Mouse (Mus musculus) adrenal gland, postnatal 14 days (tissue): ENCODE measurements around the gene Hps3. TPM values are rescaled to one million over a fixed set of nuclear protein-coding genes. Genes with fewer than 3 reads are reported as not detected.
"Not testable (repeated sequence)": the region's sequence is repeated elsewhere in the genome, so short reads cannot be mapped to it uniquely, and the experiment has no call there.

Experiments used
- DNase-seq: peaks from one replicate; pipeline ENCODE4 v3.0.0; 2021; ENCODE audit warnings: mixed read lengths
- long read RNA-seq, 2 experiments: library from polyadenylated mRNA; stranded (forward); transcript quantifications; one replicate each; pipeline ENCODE4 v2.0.0; 2021
- total RNA-seq: library from RNA; stranded (reverse); gene quantifications from 2 replicates; pipeline ENCODE4 v1.2.3, GENCODE M21; 2021

Hps3 gene
- total RNA-seq = 10.1 and 15.5 TPM in 2 replicates
- long read RNA-seq, experiment 1, full-length matches to known transcripts = 1 of 4 reads
- long read RNA-seq, experiment 1, partial matches to known transcripts = 2 of 4 reads
- long read RNA-seq, experiment 1, other reads (novel, unspliced or antisense) = 1 of 4 reads
- long read RNA-seq, experiment 2, full-length matches to known transcripts = 1 of 1 reads
- long read RNA-seq, experiment 2, partial matches to known transcripts = 0 of 1 reads
- long read RNA-seq, experiment 2, other reads (novel, unspliced or antisense) = 0 of 1 reads

- DNase-seq = peak; percentile 90
Measured at GRCm38 (mm10) chr3:20034719-20035404, at the start of gene Hps3. TSS of gene Hps3 (minus strand) at chr3:20035315.

- DNase-seq = no peak
Measured at GRCm38 (mm10) chr3:20082161-20082560, 47.0 kb upstream of the Hps3 start.

GRCm38 (mm10) chr3:20076145-20077053, 41.3 kb upstream of the Hps3 start:
- DNase-seq = no peak

GRCm38 (mm10) chr3:20058197-20058541, 23.1 kb upstream of the Hps3 start:
- DNase-seq = no peak

GRCm38 (mm10) chr3:20057306-20058196, 22.4 kb upstream of the Hps3 start, which contains the start of gene Hltf:
TSS of gene Hltf (plus strand) at chr3:20057811.
- DNase-seq = peak; percentile 95

DNA sequence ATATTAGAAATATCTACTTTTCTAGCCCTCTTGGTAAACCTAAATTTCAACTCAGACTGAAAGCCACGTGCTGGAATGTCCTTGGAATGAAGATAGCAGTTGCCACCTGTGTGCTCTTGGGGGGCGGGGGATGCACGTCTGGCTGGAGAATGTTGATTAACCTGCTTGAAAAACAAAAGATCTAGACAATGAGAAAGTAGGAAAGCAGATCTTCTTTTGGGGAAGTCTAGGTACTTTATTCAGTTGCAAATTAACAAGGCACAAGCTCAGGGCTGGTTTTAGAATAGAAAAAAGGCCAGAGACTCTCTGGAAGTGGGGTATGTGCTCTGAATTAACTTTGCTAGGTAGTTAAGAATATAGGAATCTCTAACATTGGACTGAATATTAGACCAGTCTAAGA, 9.6 kb upstream of the Hps3 start:
- not testable (repeated sequence) for DNase-seq

GRCm38 (mm10) chr3:20041461-20041860, 6.3 kb upstream of the Hps3 start:
- not testable (repeated sequence) for DNase-seq

- no peak for DNase-seq
Measured at GRCm38 (mm10) chr3:20036069-20036468, 954 bp upstream of the Hps3 start.

DNA sequence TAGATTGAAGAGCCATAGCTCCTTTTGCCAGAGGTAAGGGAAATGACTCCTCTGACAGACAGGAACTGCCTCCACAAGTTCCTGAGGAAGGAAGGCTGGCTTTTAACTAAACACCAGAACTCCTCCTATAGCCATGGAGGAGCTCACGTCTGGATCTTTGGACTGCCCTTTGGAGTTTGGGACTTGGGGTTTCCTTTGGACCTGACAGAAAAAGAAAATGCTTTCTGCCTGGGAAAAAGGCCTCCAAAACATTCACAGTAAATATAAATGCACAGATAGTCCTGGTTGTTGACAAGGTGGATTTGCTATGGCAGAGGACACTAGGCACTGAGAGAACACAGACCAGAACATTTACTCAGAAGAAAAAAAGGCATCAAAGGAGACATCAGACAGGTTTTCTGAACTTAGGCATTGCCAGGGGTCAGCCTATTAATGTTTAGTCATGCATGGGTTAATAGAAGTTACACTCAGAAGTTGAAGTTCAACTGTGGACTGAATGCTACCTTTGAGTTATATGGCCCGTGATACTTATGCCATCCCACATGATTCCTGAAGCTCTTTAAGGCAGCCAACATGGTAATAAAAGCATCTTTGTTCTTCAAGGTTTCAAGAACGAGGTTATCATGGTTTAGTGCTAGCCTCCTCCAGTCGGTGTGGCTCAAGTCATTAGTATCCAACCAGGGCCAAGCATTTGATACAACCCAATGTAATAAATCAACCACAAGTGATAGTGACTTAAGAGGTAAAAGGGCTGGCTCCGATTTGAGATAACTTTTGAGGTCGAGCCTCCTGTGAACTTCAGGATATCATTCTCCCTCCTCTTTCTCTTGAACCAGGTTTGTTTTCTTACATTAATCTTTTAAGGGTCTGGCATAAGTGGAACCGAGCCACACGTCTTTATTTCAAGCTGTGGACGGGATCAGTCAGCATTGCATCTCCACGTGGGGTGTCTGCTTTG, 1.1 kb downstream of the Hps3 start:
- DNase-seq = no peak

- no peak for DNase-seq
Measured at GRCm38 (mm10) chr3:20030807-20031206, 4.3 kb downstream of the Hps3 start.

DNA sequence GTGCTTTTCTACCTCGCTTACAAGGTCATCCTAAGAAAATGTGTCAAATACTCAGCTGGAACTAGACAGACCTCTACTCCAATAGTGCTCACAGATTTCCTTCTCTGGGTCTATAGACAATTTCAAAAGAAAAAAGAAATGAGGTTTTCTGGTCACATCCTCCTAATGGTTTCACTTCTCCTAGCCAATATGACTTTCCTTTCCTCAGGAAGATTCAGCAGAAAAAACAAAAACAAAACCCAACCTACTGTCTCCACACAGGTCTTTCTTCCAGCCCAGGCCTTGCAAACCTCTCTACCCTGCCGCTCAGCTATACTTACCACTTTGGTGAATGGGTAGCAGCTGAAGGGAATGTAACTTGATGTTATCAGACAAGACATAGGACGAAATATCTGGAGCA, 6.5 kb downstream of the Hps3 start:
- no peak for DNase-seq

GRCm38 (mm10) chr3:20027788-20028187, 7.3 kb downstream of the Hps3 start:
- no peak for DNase-seq

DNA sequence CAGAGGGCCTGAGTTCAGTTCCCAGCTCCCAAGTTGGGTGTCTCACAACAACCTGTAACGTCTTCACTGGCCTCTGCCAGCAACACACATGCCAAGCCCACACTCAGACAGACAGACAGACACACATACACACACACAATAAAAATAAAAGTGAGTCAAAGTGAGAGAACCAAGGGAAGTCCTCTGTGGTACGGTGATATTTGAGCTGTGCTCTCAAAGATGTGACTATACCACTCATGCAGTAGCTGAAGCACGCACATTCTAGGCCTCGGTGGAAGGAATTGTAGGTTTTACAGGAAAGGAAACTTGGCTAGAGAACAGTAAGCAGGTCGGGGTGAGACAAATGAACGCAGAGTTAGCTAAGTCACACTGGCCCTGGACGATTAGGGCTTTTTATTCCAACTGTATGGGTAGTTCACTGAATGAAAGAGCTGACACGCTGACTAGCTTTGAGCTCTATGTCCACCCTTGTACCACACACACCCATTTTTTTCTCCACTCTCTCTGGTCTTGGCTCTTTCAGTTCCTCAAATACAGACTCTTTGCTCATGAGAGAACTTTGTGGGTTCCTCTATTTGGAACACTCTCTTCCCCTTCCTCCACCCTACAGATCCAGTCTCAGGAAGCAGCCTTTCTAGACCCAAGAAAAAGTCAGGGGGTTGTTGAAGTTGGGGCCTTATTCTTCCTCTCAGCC, 8.0 kb downstream of the Hps3 start:
- no peak for DNase-seq

- DNase-seq = no peak
Measured at GRCm38 (mm10) chr3:20026481-20026880, 8.6 kb downstream of the Hps3 start.

GRCm38 (mm10) chr3:20023832-20024231, 11.3 kb downstream of the Hps3 start:
- DNase-seq = no peak

DNA sequence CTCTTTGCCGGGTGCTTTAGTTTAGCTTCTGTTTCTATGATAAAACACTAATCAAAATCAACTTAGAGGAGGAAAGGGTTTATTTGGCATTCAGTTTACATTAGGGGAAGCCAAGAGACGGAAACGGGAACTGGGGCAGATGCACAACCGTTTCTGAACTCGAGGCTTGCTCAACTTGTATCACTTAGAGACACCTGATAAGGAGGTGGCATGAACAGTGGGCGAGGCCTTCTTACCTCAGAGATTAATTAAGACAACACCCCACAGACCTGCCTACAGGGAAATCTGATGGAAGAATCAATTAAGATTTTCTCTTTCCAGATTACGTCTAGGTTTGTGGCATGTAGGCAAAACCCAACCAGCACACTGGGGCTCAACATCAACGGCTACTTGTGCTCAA, 17.0 kb downstream of the Hps3 start:
- DNase-seq = no peak

DNA sequence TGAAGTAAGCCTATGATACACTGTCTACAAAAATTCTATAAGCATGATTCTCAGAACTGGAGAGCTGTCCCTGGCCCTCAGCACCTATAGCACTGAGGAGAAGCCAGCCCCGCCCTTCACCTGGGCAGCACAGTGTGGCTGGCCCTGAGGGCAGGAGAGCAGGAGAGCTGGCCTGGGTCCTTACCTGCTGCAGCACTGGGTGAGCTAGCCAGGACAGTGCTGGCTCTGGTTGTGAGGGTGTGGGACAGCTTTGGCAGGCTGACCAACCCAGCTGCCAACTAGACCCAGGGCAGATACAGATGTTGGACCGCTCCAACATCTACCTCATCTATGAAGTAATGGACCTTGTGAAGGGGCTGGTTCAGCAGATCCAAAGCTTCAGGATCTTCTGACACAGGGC, 20.7 kb downstream of the Hps3 start:
- no peak for DNase-seq

DNA sequence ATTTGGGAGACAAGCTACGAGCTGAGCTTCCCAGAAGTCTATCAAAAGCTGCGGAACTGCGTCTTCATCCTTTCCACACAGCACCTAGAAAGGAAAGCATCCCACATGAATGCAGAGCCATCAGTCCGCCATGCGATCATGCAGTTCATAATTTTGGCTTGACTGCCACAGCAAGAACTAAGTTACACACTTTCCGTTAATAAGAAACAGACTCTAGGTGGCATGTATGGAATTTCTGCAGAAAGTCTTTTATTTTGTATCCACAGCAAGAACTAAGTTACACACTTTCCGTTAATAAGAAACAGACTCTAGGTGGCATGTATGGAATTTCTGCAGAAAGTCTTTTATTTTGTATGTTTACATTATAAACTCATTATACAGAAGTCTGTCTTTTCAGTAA, 24.2 kb downstream of the Hps3 start:
- not testable (repeated sequence) for DNase-seq

GRCm38 (mm10) chr3:20010464-20010863, 24.7 kb downstream of the Hps3 start:
- DNase-seq = no peak

GRCm38 (mm10) chr3:20007759-20008158, 27.4 kb downstream of the Hps3 start:
- DNase-seq = no peak
